Mouse (Mus musculus): ENCODE data around the gene Tsc22d4. TPM values are rescaled to one million over a fixed set of nuclear protein-coding genes. Genes with fewer than 3 reads are reported as not detected.

Tsc22d4 gene
- total RNA-seq, 2 experiments from 2014 or later = 112 to 120 TPM

DNA sequence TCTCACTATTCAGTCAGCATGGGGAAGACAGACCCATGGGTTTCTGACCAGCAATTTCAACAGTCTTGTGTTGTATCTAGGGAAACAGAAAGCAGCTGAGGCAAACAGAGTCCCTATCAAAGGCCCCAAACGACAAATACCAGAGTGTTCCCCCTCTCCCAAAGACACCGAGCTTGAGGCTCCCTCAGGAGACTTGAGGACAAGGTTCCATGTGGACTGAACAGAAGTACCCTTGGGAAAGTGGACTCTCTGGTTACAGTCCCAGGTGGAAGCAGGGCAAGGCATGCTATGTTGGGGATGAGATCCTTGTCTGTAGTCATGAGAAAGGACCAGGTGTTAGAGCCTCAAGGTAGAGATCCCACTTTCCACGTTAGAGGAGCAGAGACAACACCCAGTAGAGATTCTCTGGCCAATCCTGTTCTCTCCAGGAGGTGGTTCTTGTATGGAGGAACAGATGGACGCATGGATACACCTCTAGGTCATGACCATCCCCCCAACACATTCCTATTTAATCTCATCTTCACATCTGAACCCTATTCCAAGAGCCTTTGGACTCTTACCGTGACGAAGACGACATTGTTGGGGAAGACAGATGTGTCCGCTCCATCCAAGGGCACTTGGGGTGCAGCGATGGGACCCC, 38.5 kb downstream of the Tsc22d4 start:
- no peak for DNase-seq (ENCODE audit: extremely low spot score in 1 of 2, low spot score in 2 of 2)
- intact Hi-C loops (cut with DNase I) = no loop called here

DNA sequence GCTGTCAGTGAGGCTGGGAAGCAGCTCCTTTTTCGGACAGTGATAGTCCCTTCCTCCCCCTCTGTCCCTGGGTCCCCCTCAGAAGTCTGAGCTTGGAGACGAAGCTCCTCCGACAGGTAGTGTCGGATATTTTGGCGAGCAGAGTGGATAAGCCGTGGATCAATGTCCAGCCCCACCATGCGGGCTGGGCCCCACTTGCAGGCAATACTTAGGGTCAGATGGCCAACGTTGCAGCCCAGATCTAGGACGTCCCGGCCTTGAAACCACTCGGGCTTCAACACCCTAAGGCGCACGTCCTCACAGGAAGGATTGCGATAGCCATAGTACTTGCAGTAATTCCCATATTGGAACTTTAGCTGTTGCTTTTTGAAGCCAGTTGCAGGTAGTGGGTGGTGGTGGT, 39.0 kb downstream of the Tsc22d4 start:
- DNase-seq (ENCODE audit: extremely low spot score in 1 of 2, low spot score in 2 of 2) = peak in 1 of 2 experiments; percentile 38
- intact Hi-C loops (cut with DNase I) = no loop called here

DNA sequence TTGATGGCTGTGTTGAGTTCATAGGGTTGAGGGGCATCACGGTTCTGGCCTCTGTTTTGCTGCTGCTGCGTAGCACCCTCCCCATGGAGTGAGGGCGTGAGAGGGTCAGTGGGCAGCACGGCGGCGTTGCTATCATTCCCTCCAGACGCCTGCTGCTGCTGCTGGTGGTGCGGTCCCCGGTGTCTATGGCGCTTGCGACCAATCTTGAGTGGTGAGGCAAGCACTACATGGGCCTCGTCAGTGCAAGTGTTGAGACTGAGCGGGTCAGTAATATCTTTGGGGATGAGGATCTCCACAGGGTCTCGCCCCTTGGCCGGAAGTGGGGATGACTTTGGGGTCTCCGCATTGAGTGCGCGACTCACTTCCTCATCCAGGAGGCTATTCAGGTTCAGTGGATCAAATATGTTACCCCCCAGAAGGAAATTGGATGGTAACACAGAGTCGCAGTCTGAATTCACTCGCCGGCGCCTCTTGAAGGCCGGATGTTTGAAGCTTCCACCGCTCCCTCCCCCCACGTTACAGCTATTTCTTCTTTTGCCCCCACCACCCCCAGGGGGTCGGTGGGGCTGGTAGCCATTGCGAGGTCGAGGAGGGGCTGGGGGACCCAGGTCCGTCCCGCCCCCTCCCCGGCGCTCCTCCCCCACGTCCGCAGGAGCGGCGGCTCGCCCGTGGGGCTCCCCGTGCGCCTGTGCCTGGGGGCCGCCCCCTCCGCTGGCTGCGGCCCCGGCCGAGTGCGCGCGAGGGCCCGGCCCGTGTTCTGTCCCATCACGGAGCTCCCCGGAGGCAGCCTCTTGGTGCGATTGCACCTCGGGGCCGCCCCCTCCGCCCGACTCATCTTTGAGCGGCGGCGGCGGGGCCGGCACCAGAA, 39.9 kb downstream of the Tsc22d4 start:
- intact Hi-C loops (cut with DNase I) = no loop called here
- peak in 1 of 2 experiments; percentile 81 for DNase-seq (ENCODE audit: extremely low spot score in 1 of 2, low spot score in 2 of 2)

DNA sequence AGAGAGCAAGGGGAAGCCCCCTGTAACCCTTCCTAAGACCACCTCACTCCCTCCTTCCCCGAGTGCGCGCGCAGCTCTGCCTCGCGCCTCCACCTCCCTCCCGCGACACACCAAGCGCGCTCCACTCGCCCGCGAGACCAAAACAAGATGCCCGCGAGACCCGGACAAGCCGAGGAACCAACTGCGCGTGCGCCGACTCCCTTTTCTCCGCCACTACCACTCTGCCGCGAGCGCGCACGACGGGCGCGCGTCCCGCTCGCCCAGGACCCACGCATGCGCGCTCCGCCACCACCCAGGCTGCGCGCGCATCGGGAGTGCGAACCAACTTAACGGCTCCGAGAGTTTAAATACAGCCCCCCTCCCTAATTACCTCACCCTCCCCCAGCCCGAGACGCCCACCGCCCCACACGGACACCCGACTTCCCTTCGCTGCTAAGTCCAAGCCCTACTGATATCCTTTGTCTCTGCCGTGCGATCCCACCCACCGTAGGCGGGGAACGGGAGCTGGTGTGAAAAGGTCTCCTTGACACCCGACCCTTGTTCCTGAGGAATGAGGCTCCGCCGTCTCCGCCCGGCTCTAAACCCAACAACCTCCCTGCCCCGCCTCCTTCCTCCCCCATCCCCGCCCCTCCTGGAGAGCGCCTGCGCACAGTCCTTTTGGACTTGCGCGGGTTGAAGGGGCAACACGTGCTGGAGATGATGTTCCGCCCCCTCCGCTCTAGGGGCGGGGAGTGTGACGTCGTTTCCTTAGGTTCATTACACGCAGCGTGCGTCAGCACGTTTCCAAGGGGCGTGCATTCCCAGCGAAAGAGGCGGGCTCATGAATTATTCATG, 40.8 kb downstream of the Tsc22d4 start:
- intact Hi-C loops (cut with DNase I) = no loop called here

DNA sequence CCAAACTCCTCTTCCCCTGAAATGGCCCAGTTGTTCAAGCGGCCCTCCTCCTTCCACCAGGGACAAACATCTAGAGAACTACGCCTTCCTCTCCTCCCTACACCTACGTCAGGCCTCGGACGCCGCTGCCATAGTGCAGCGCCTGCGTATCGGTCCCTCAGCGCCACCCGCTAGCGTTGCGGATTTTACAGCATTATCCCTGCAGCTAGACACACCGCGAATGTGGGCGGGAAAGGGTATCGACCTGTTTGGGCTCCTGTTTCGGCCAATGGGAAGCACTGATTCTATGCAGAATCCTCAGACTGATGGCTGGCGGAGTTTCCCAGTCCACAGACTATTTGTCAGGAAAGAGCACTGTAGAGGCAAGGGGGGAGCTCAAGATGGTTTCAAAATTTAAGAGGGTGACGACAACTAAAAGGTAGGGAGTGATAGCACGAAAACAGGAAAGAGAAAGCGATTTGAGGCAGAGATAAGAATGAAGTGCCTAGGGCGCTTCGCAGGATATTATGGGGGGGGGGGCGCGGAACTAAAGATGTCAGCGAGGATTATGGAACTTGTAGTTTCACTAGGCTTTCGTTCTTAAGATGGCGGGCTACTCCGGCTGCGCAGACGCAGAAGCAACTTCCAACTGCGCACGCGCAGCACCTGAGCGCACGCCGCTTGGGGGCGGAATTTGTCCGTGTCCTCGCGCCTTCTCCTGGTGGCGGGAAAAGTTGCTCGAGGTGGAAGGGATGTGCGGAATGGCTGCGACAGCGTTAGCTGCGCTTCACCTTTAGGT, 41.8 kb downstream of the Tsc22d4 start, which contains the start of the genes Mepce and Zcwpw1:
Gene Mepce (minus strand): TSS at position 505 of the 778 bp plus-strand sequence.
Gene Zcwpw1 (plus strand): TSS at position 648 of the 778 bp plus-strand sequence.
- DNase-seq (ENCODE audit: extremely low spot score in 1 of 2, low spot score in 2 of 2) = peak; percentile 95
- intact Hi-C loops (cut with DNase I) = no loop called here

More for the DNA sequence above, 40.8 kb downstream of the Tsc22d4 start:
- peak; percentile 99 for DNase-seq (ENCODE audit: extremely low spot score in 1 of 2, low spot score in 2 of 2)

DNA sequence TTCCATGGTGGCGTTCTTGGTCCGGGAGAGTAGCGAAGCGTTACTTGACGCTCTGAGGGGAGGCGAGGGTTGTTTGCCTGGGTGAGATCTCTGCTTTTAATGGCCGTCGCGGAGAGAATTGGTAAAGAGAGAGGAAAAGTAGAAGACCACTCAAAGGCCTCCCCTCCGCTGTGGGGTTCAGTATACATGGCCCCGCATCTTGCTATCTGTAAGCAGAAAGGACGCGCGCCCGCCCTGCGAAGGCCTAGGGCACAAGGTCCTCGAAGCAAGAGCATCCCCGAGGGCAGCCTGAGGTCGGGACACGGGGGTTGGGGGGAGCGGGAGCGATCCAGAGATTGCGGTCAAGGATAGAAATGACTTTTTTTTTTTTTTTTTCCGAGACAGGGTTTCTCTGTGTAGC, 42.6 kb downstream of the Tsc22d4 start:
- intact Hi-C loops (cut with DNase I) = no loop called here
- peak in 1 of 2 experiments; percentile 59 for DNase-seq (ENCODE audit: extremely low spot score in 1 of 2, low spot score in 2 of 2)

DNA sequence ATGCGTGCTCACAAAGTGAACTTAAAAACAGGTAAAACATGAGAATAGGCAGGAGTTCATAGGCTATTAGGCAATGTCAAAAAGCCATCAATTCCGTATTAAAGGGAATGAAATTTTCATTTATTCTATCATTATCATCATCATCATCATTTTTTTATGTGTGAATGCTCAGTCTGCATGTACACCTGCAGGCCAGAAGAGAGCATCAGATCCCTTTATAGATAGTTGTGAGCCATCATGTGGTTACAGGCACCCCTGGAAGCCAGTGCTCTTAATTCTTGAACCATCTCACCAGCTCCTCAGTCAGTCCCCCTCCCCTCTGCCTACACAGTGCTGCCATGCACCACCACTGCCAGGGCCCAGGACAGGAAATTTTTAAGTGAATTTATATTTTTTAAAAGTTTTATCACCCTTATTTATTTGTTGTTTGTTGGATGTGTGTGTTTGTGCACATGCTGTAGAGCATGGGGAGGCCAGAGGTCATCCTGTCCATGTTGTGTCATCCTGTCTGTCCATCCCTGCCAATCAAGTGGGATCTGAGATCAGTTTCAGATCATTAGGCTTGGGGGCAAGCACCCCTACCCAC, 43.5 kb downstream of the Tsc22d4 start:
- DNase-seq (ENCODE audit: extremely low spot score in 1 of 2, low spot score in 2 of 2) = peak in 1 of 2 experiments; percentile 23
- intact Hi-C loops (cut with DNase I) = no loop called here

DNA sequence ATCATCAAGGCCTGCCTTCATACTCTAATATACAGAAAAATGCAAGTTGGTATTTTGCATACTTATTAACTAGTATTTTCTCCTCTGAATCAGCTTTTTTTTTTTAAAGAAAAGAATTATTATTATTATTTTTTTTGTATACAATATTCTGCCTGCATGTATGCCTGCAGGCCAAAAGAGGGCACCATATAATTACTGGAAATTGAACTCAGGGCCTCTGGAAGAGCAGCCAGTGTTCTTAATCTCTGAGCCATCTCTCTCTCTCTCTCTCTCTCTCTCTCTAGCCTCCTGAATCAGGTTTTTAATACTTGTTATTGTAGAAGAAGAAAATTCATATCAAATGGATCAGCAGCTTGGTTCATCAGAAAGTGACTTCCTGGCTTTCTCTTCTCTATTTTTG, 46.0 kb downstream of the Tsc22d4 start:
- intact Hi-C loops (cut with DNase I) = loop anchor here (5.0 to 10.0 kb wide), 4 partner anchors 86 to 343 kb away; partner anchors contain the start of gene Zkscan1
- no peak for DNase-seq (ENCODE audit: extremely low spot score in 1 of 2, low spot score in 2 of 2)

DNA sequence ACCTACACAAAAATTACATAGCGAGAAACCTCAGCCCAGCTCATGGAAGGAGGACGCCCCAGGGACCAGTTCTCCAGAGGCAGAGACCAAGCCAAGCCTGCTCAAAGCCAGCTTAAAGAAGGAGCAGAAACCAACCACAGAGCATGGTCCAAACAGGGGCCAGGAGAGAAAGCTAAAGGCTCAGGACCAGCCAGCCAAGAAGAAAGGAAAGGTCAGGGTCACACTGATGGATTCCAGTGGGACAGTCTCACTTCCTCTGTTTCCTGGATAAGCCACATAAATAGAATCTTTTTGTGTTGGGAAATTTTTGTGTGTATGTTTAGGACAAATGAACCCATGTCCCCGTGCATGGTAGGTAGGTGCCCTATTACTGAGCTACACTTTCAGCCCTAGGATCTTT, 51.1 kb downstream of the Tsc22d4 start:
- no peak for DNase-seq (ENCODE audit: extremely low spot score in 1 of 2, low spot score in 2 of 2)
- intact Hi-C loops (cut with DNase I) = loop anchor here (10.0 kb wide), 1 partner anchor 338 kb away; no protein-coding TSS in a partner anchor

DNA sequence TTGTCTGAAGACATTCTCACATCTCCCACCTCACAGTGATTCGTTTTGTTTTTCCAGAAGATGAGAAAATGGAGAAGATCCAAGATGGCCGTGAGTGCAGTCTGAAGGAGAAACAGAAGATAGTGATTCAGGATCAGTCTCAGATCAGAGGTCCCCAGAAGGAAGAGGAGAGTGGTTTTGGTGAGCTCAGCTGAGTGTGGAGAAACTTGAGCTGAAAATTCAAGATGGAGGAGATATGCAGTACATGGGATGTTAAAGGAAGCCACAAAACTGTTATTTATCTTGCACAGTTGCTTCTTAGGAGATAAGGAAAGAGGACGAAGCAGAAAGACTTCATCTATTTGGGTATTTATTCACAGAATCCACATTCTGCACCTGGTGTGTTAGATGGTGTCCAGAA, 55.4 kb downstream of the Tsc22d4 start:
- no peak for DNase-seq (ENCODE audit: extremely low spot score in 1 of 2, low spot score in 2 of 2)
- intact Hi-C loops (cut with DNase I) = no loop called here

DNA sequence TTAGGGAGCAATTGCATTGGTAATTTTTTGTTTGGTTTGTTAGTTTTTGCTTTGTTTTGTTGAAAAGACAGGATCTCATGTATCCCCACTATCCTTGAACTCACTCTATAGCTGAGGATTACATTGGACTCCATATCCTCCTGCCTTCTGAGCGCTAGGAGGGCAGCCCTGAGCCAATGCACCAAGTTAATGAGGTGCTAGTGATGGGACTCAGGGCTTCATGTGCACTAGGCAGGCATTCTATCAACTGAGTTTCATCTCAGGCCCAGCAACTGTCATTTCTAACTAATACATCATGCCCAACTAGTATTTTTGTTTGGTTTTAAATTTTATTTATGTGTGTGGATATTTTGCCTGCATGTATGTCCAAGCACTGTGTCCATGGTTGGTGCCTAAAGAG, 60.6 kb downstream of the Tsc22d4 start:
- intact Hi-C loops (cut with DNase I) = no loop called here
- DNase-seq (ENCODE audit: extremely low spot score in 1 of 2, low spot score in 2 of 2) = no peak

DNA sequence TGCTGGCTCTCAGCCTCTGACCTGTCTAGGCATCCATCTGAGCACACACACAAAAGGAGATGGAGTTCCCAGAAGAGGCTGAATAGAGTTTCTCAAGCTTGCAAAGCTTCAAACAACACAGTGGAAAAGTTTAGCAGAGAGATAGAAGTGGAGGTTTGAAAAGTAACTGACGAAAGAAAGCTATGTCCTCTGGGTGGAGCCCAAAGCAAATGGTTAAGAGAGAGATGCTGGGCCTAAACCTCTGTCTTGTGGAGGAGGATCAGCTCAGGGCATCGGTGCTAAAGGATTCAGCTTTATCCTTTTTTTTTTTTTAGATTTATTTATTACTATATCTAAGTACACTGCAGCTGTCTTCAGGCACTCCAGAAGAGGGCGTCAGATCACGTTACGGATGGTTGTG, 62.8 kb downstream of the Tsc22d4 start:
- intact Hi-C loops (cut with DNase I) = no loop called here
- no peak for DNase-seq (ENCODE audit: extremely low spot score in 1 of 2, low spot score in 2 of 2)

DNA sequence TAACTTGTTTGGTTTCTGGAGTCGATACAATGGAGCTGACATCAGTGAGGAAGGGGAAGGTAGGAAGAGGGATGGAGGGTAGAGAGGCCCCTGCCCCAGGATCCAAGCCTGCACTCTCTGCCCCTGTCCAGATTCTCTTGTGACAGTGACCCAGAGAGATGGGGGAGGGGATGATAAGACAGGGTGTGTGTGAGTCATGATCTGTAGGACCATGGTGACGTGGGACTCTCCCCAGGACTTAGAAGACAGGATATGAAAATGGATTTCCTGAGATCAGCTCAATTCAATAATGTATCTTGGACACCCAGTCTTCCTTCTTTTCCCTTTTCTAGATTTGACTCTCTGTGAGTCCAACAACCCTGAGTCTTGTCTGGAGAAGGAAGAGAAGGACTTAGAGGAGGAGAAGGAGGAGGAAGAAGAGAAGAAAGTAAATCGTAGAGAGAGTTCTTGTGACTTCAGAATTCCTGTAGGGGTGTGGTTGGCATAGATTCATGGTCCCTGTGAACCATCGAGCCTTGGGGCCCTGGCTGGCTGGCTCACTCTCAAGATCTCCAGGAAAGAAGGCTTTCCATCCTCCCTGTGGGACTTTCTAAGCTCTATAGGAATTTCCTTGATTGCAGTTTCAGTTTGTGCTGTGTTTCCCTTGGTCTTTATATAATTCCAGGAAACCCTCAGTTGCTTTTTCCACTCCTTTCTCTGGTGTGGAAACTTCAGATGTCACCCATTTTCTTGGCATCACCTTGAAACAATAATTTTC, 72.1 kb downstream of the Tsc22d4 start:
- DNase-seq (ENCODE audit: extremely low spot score in 1 of 2, low spot score in 2 of 2) = no peak
- intact Hi-C loops (cut with DNase I) = no loop called here

Other genes with a start within 250 kb of the Tsc22d4 start
- 10 to 100 TPM; 36.5 to 36.8 TPM for gene Pop7, start 243.2 kb upstream of the Tsc22d4 start, total RNA-seq (2021)
- 10 to 100 TPM; 43.0 TPM for gene Gigyf1, start 227.2 kb upstream of the Tsc22d4 start, total RNA-seq (2021)
- not detected for gene Epo, start 212.5 kb upstream of the Tsc22d4 start, total RNA-seq (2021)
- 1,000 to 10,000 TPM in 1 of 2 experiments, 100 to 1,000 TPM in 1; 996 to 1,005 TPM for gene Gnb2, start 212.2 kb upstream of the Tsc22d4 start, total RNA-seq (2021)
- gene Actl6b, start 192.2 kb upstream of the Tsc22d4 start, total RNA-seq (2021) = 100 to 1,000 TPM; 151 to 152 TPM
- 10 to 100 TPM; 23.7 to 26.7 TPM for gene Tfr2, start 175.9 kb upstream of the Tsc22d4 start, total RNA-seq (2021)
- 10 to 100 TPM; 38.8 to 43.1 TPM for gene Mospd3, start 144.7 kb upstream of the Tsc22d4 start, total RNA-seq (2021)
- 10 to 100 TPM; 11.4 to 12.3 TPM for gene Pcolce, start 131.9 kb upstream of the Tsc22d4 start, total RNA-seq (2021)
- gene Fbxo24, start 116.7 kb upstream of the Tsc22d4 start, total RNA-seq (2021) = under 1 TPM; 0.19 to 0.26 TPM
- gene Lrch4, start 116.6 kb upstream of the Tsc22d4 start, total RNA-seq (2021) = 10 to 100 TPM; 15.1 to 15.6 TPM
- 1 to 10 TPM; 4.4 to 5.6 TPM for gene Gm20605, start 116.6 kb upstream of the Tsc22d4 start, total RNA-seq (2021)
- gene Sap25, start 104.4 kb upstream of the Tsc22d4 start, total RNA-seq (2021) = 1 to 10 TPM; 2.7 to 4.5 TPM
- gene Irs3, start 100.0 kb upstream of the Tsc22d4 start, total RNA-seq (2021) = under 1 TPM in 1 of 2 experiments, not detected in 1; 0.36 TPM
- 10 to 100 TPM; 33.3 to 36.5 TPM for gene Agfg2, start 61.0 kb upstream of the Tsc22d4 start, total RNA-seq (2021)
- 100 to 1,000 TPM; 116 to 119 TPM for gene Nyap1, start 4.1 kb upstream of the Tsc22d4 start, total RNA-seq (2021)
- gene Ppp1r35, start 33.1 kb downstream of the Tsc22d4 start, total RNA-seq (2021) = 10 to 100 TPM; 28.0 to 28.7 TPM
- gene Mepce, start 41.9 kb downstream of the Tsc22d4 start, total RNA-seq (2021) = 10 to 100 TPM; 30.1 to 35.3 TPM
- 1 to 10 TPM; 5.7 to 6.0 TPM for gene Zcwpw1, start 42.1 kb downstream of the Tsc22d4 start, total RNA-seq (2021)
- gene Pilra, start 90.6 kb downstream of the Tsc22d4 start, total RNA-seq (2021) = 1 to 10 TPM in 1 of 2 experiments, under 1 TPM in 1; 0.71 to 1.2 TPM
- not detected for gene Pilrb1, start 112.4 kb downstream of the Tsc22d4 start, total RNA-seq (2021)
- not detected for gene Pilrb2, start 126.1 kb downstream of the Tsc22d4 start, total RNA-seq (2021)
- gene Cyp3a13, start 175.9 kb downstream of the Tsc22d4 start, total RNA-seq (2021) = not detected
- gene Gjc3, start 217.4 kb downstream of the Tsc22d4 start, total RNA-seq (2021) = 1 to 10 TPM; 4.5 to 6.5 TPM
- gene Azgp1, start 235.8 kb downstream of the Tsc22d4 start, total RNA-seq (2021) = not detected